Mouse (Mus musculus): ENCODE data around the gene Dcun1d3. TPM values are rescaled to one million over a fixed set of nuclear protein-coding genes. Genes with fewer than 3 reads are reported as not detected.
A peak's percentile ranks its signal among the peaks of the same experiment; 100 is the strongest.

Dcun1d3 gene
- polyA plus RNA-seq, 1 experiment from 2014 or later = 3.4 TPM

- no peak for DNase-seq
- Histone ChIP-seq H3K4me2 (ENCODE audit: low read depth, low read length) (no peak overlapping the region), H3K27me3 (ENCODE audit: insufficient read depth, low read length) (no peaks in the 10 kb centered on the region), H3K36me3 (replicated peaks; ENCODE audit: insufficient read depth, low read length) (peaks cover 23% of the 10 kb centered on the region), H3K9ac (replicated peaks) (no peak overlapping the region), H3K4me3 (ENCODE audit: low read depth, low read length) (no peak overlapping the region), H3K9me3 (ENCODE audit: low read length) (no peaks in the 10 kb centered on the region), H3K27ac (ENCODE audit: low read depth) (no peak overlapping the region), H3K4me1 (ENCODE audit: insufficient read depth) (no peaks in the 10 kb centered on the region)
- no peak for TF ChIP-seq EP300 (IDR thresholded peaks at IDR 0.05; ENCODE audit: low read depth)
- TF ChIP-seq CTCF (IDR thresholded peaks at IDR 0.05; ENCODE audit: low read depth) = no peak
- ATAC-seq = no peak
These were observed 41.1 kb downstream of the Dcun1d3 start for GRCm38 (mm10) chr7:119855031-119855430.

- DNase-seq (no peak), ATAC-seq (no peak)
- Histone ChIP-seq H3K4me2 (ENCODE audit: low read depth, low read length) (no peak overlapping the region), H3K27me3 (ENCODE audit: insufficient read depth, low read length) (no peaks in the 10 kb centered on the region), H3K4me3 (ENCODE audit: low read depth, low read length) (no peak overlapping the region), H3K4me1 (ENCODE audit: insufficient read depth) (no peaks in the 10 kb centered on the region), H3K36me3 (replicated peaks; ENCODE audit: insufficient read depth, low read length) (peaks cover 21% of the 10 kb centered on the region), H3K9me3 (ENCODE audit: low read length) (no peaks in the 10 kb centered on the region), H3K9ac (replicated peaks) (no peak overlapping the region), H3K27ac (ENCODE audit: low read depth) (no peak overlapping the region)
- WGBS (ENCODE audit: insufficient replicate concordance) = 65% methylated on average over 2 of the region's 2 CpGs
- TF ChIP-seq CTCF (IDR thresholded peaks at IDR 0.05; ENCODE audit: low read depth) (no peak), EP300 (IDR thresholded peaks at IDR 0.05; ENCODE audit: low read depth) (no peak)
These were observed 41.7 kb downstream of the Dcun1d3 start for GRCm38 (mm10) chr7:119854362-119854761.

DNA sequence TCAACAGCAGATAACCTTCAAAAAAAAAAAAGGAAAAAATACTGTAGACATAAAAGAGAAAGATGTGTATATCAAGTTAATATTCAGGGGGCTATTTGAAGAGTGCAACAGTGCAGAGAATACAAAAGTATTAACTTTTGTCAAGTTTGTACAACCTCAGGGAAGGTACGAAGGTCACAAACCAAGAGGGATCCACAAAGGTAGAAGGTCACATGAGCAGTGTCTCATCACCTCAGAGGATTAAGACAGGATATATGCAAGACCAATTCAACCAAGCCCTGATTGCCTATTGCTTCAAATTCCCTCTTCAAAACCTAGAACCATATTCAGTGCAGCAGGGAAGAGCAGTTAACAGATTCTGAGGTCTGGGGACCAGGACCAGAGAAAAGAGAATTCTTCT is 42.9 kb downstream of the Dcun1d3 start:
- Histone ChIP-seq H3K27ac (ENCODE audit: low read depth) (no peak overlapping the region), H3K4me1 (ENCODE audit: insufficient read depth) (no peaks in the 10 kb centered on the region), H3K27me3 (ENCODE audit: insufficient read depth, low read length) (no peaks in the 10 kb centered on the region), H3K9me3 (ENCODE audit: low read length) (no peaks in the 10 kb centered on the region), H3K9ac (replicated peaks) (no peak overlapping the region), H3K4me3 (ENCODE audit: low read depth, low read length) (no peak overlapping the region), H3K36me3 (replicated peaks; ENCODE audit: insufficient read depth, low read length) (peaks cover 17% of the 10 kb centered on the region), H3K4me2 (ENCODE audit: low read depth, low read length) (no peak overlapping the region)
- WGBS (ENCODE audit: insufficient replicate concordance) = 83% methylated on average over 1 of the region's 1 CpGs
- DNase-seq (no peak), ATAC-seq (no peak)
- no peak for TF ChIP-seq CTCF (IDR thresholded peaks at IDR 0.05; ENCODE audit: low read depth)
- TF ChIP-seq EP300 (IDR thresholded peaks at IDR 0.05; ENCODE audit: low read depth) = no peak

GRCm38 (mm10) chr7:119852494-119852893 is 43.6 kb downstream of the Dcun1d3 start:
- H3K9ac ChIP-seq (replicated peaks) = no peak overlapping the region
- DNase-seq = no peak
- peaks cover 14% of the 10 kb centered on the region for H3K36me3 ChIP-seq (replicated peaks; ENCODE audit: insufficient read depth, low read length)
- no peak for ATAC-seq
- no peaks in the 10 kb centered on the region for H3K27me3 ChIP-seq (ENCODE audit: insufficient read depth, low read length)
- no peaks in the 10 kb centered on the region for H3K9me3 ChIP-seq (ENCODE audit: low read length)
- H3K4me3 ChIP-seq (ENCODE audit: low read depth, low read length) = no peak overlapping the region
- H3K27ac ChIP-seq (ENCODE audit: low read depth) = no peak overlapping the region
- no peaks in the 10 kb centered on the region for H3K4me1 ChIP-seq (ENCODE audit: insufficient read depth)
- no peak for TF ChIP-seq CTCF (IDR thresholded peaks at IDR 0.05; ENCODE audit: low read depth)
- no peak for TF ChIP-seq EP300 (IDR thresholded peaks at IDR 0.05; ENCODE audit: low read depth)
- no peak overlapping the region for H3K4me2 ChIP-seq (ENCODE audit: low read depth, low read length)

GRCm38 (mm10) chr7:119850737-119851136 is 45.4 kb downstream of the Dcun1d3 start:
- DNase-seq = no peak
- WGBS (ENCODE audit: insufficient replicate concordance) = 78% methylated on average over 5 of the region's 5 CpGs

DNA sequence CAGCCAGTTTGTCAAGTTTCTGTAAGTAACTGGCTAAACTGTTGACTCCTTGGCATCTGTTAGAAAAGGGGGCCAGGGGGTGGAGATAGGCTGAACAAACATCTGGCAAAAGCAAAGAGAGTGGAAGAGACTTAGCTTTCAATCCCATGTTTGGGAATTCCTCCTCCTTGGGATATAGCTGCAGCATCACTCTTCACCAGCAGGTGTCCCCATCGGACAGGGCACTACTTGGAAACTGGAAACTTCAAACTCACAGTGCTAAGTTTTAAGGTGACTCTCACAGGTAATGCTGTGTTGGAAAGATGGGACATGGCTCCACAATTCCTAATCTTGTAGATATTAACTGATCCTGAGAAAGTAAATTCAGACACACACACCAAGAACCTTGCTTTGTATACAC is 47.0 kb downstream of the Dcun1d3 start:
- Histone ChIP-seq H3K9me3 (ENCODE audit: low read length) (no peaks in the 10 kb centered on the region), H3K4me1 (ENCODE audit: insufficient read depth) (no peaks in the 10 kb centered on the region), H3K27me3 (ENCODE audit: insufficient read depth, low read length) (no peaks in the 10 kb centered on the region), H3K4me2 (ENCODE audit: low read depth, low read length) (no peak overlapping the region), H3K9ac (replicated peaks) (no peak overlapping the region), H3K4me3 (ENCODE audit: low read depth, low read length) (no peak overlapping the region), H3K36me3 (replicated peaks; ENCODE audit: insufficient read depth, low read length) (peaks cover 33% of the 10 kb centered on the region), H3K27ac (ENCODE audit: low read depth) (no peak overlapping the region)
- DNase-seq (peak; percentile 66), ATAC-seq (no peak)
- WGBS (ENCODE audit: insufficient replicate concordance) = 15% methylated on average over 1 of the region's 1 CpGs
- TF ChIP-seq CTCF (IDR thresholded peaks at IDR 0.05; ENCODE audit: low read depth) (peak; percentile 92), EP300 (IDR thresholded peaks at IDR 0.05; ENCODE audit: low read depth) (no peak)

More at GRCm38 (mm10) chr7:119850737-119851136, 45.4 kb downstream of the Dcun1d3 start:
- Histone ChIP-seq H3K27ac (ENCODE audit: low read depth) (no peak overlapping the region), H3K4me3 (ENCODE audit: low read depth, low read length) (no peak overlapping the region), H3K9me3 (ENCODE audit: low read length) (no peaks in the 10 kb centered on the region), H3K4me1 (ENCODE audit: insufficient read depth) (no peaks in the 10 kb centered on the region), H3K27me3 (ENCODE audit: insufficient read depth, low read length) (no peaks in the 10 kb centered on the region), H3K9ac (replicated peaks) (no peak overlapping the region), H3K4me2 (ENCODE audit: low read depth, low read length) (no peak overlapping the region), H3K36me3 (replicated peaks; ENCODE audit: insufficient read depth, low read length) (peaks cover 21% of the 10 kb centered on the region)
- ATAC-seq = no peak
- TF ChIP-seq CTCF (IDR thresholded peaks at IDR 0.05; ENCODE audit: low read depth) (no peak), EP300 (IDR thresholded peaks at IDR 0.05; ENCODE audit: low read depth) (no peak)

- Histone ChIP-seq H3K9me3 (ENCODE audit: low read length) (no peaks in the 10 kb centered on the region), H3K9ac (replicated peaks) (no peak overlapping the region), H3K27ac (ENCODE audit: low read depth) (no peak overlapping the region), H3K4me1 (ENCODE audit: insufficient read depth) (no peaks in the 10 kb centered on the region), H3K36me3 (replicated peaks; ENCODE audit: insufficient read depth, low read length) (peaks cover 33% of the 10 kb centered on the region), H3K4me2 (ENCODE audit: low read depth, low read length) (no peak overlapping the region), H3K27me3 (ENCODE audit: insufficient read depth, low read length) (no peaks in the 10 kb centered on the region), H3K4me3 (ENCODE audit: low read depth, low read length) (no peak overlapping the region)
- DNase-seq (no peak), ATAC-seq (no peak)
- 81% methylated on average over 2 of the region's 2 CpGs for WGBS (ENCODE audit: insufficient replicate concordance)
- no peak for TF ChIP-seq CTCF (IDR thresholded peaks at IDR 0.05; ENCODE audit: low read depth)
- TF ChIP-seq EP300 (IDR thresholded peaks at IDR 0.05; ENCODE audit: low read depth) = no peak
These were observed 48.7 kb downstream of the Dcun1d3 start for GRCm38 (mm10) chr7:119847396-119847795.

All from liver, postnatal 0 days (tissue).